Mouse (Mus musculus): ENCODE measurements around the gene Crebzf. TPM values are rescaled to one million over a fixed set of nuclear protein-coding genes. Genes with fewer than 3 reads are reported as not detected.

The Crebzf gene
- polyA plus RNA-seq (2012; rRNA removed), result 32.4 and 37.4 TPM in 2 replicates

GRCm38 (mm10) chr7:90442518-90443080, at the start of gene Crebzf:
Gene Crebzf (plus strand): TSS chr7:90442729.

GRCm38 (mm10) chr7:90426020-90427001, 16.2 kb upstream of the Crebzf start, which contains the start of gene Ccdc89:
Gene Ccdc89 (plus strand): TSS chr7:90426577.

GRCm38 (mm10) chr7:90456845-90457468, 14.4 kb downstream of the Crebzf start, which contains the start of gene Tmem126a:
Gene Tmem126a (minus strand): TSS chr7:90457229.

GRCm38 (mm10) chr7:90475793-90476312, 33.3 kb downstream of the Crebzf start, which contains the start of gene Tmem126b:
Gene Tmem126b (minus strand): TSS chr7:90476001.

GRCm38 (mm10) chr7:90476313-90477245, 34.0 kb downstream of the Crebzf start, which contains the start of gene Dlg2:
Gene Dlg2 (plus strand): TSS chr7:90476672.

Other genes with a start within 250 kb of the Crebzf start
- gene Ccdc83, start 177.0 kb upstream of the Crebzf start, polyA plus RNA-seq (2012; rRNA removed), result not detected in 2 replicates
- gene Sytl2, start 140.5 kb upstream of the Crebzf start, polyA plus RNA-seq (2012; rRNA removed), result 1.1 and 1.3 TPM in 2 replicates
- 0.15 and 0.17 TPM in 2 replicates for gene Ccdc89, start 16.2 kb upstream of the Crebzf start, polyA plus RNA-seq (2012; rRNA removed)
- gene Tmem126a, start 14.5 kb downstream of the Crebzf start, polyA plus RNA-seq (2012; rRNA removed), result 22.5 and 23.2 TPM in 2 replicates
- gene Tmem126b, start 33.3 kb downstream of the Crebzf start, polyA plus RNA-seq (2012; rRNA removed), result 6.6 and 6.7 TPM in 2 replicates
- 0.26 and 0.41 TPM in 2 replicates for gene Dlg2, start 33.9 kb downstream of the Crebzf start, polyA plus RNA-seq (2012; rRNA removed)

All from liver, embryonic 18 days (tissue).